Mouse (Mus musculus): ENCODE measurements at regions not wholly inside any gene's neighbourhood (a gene's known extent, or its start where the extent isn't known, plus 50 kb on each side); places are given as distances from the start of the nearest gene placed in this dataset.
"Not testable (repeated sequence)": the region's sequence is repeated elsewhere in the genome, so short reads cannot be mapped to it uniquely, and the experiment has no call there.

DNA sequence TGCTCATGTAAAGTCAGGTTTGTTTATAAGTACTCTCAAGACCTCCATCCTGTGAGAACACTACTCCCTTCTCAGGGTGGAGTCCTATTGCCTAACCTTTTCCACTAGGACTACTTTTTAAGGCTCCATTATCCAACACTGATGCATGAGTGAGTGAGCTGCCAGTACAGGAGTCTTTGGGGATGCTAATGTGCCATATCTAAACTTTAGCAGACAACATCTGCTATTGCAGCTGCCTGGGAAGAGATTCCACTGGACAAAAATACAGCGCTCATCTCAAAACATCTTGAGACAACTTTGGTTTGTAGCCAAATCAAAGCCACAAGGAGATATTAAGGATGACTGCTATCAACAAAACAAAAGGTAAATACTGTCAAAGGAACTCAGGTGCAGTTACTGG, 52.3 kb upstream of the Gm10985 start:
- DNase-seq = no peak
- intact Hi-C loops (cut with DNase I) = no loop called here

DNA sequence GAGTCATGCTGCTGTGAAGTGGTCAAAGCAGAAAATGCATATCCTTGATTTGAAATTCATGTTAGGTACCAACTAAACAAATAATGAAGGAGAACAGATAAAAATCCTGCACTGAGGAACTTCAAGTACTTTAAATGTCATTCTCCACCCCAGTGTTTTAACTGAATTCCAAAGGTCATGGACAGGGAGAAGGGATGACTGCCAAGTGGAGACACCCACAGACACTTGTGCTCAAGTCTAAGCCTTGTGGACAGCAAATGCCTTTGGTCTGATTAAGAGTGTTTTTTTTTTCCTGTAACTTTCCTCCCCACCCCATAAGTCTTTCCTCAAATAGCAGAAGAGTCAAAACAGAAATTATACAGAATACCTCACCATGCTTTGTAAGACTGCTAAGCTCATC, 55.2 kb upstream of the Gm10985 start:
- DNase-seq = no peak
- intact Hi-C loops (cut with DNase I) = no loop called here

DNA sequence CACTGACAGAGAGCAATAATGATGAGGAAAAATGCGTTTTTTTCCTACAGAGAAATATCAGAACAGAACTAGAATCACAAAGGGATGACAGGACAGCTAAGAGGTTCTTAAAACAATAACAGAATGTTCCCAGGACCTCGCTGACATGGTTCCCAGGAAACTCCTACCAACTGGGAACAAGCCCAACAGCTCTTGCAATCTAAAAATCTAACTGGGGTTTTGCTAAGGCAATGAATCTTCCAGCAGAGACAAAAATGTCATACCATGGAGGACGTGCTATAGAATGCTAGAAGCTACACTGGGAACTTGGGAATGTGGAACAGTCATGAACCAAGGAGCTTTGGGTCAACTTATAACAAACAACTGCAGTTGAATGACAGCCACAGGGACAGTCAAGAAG, 59.7 kb upstream of the Gm10985 start:
- no peak for DNase-seq
- intact Hi-C loops (cut with DNase I) = no loop called here

GRCm38 (mm10) chr3:53776668-53777067, 68.2 kb upstream of the Gm10985 start:
- DNase-seq = no peak
- intact Hi-C loops (cut with DNase I) = no loop called here

GRCm38 (mm10) chr3:53767601-53768000, 77.3 kb upstream of the Gm10985 start:
- intact Hi-C loops (cut with DNase I) = no loop called here
- DNase-seq = no peak

DNA sequence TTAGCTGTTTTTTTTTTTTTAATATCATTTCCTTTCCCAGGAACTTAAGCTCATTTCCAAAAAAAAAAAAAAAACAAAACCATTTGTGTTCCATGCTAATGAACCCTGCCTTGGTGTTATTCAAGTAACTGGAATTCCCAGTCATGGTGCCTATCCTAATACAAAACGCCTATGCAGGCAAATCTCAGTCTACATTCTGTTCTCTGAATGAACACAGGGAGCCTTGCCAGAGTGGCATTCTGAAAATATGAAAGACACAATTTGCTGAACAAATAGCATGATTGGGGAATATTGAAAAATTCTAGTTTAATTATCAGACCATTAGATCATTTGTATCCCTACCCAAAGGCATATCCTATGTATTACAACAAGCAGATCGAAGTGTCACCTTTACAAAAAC, 80.9 kb upstream of the Gm10985 start:
- intact Hi-C loops (cut with DNase I) = no loop called here
- DNase-seq = no peak

- DNase-seq = no peak
These were observed 83.3 kb upstream of the Gm10985 start for GRCm38 (mm10) chr3:53761514-53762075.

GRCm38 (mm10) chr3:53756115-53756853, 88.6 kb upstream of the Gm10985 start:
- no peak for DNase-seq
- intact Hi-C loops (cut with DNase I) = no loop called here

More at GRCm38 (mm10) chr3:53761514-53762075, 83.3 kb upstream of the Gm10985 start:
- intact Hi-C loops (cut with DNase I) = no loop called here

GRCm38 (mm10) chr3:53737161-53737560, 80.0 kb upstream of the Frem2 start:
- intact Hi-C loops (cut with DNase I) = loop anchor here (5.0 to 10.0 kb wide), 2 partner anchors 420 to 948 kb away; partner anchors contain the start of gene Trpc4
- no peak for DNase-seq

DNA sequence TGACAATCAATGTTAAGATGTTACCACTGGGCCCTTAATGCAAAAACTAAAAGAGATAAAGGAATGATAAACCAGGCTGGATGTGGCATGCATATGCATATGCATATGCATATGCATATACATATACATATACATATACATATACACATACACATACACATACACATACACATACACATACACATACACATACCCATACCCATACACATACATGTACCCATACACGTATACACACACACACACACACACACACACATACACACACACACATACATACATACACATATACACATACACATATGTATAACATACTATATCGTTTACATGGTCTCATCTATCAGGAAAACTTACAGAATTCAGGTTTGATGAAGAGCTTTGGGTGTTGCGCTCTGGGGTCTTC, 78.5 kb upstream of the Frem2 start:
- DNase-seq = not testable (repeated sequence)
- intact Hi-C loops (cut with DNase I) = loop anchor here (2.0 to 10.0 kb wide), 3 partner anchors 422 to 949 kb away; partner anchors contain the start of gene Trpc4

- intact Hi-C loops (cut with DNase I) = loop anchor here (2.0 to 10.0 kb wide), 3 partner anchors 422 to 950 kb away; partner anchors contain the start of gene Trpc4
- DNase-seq = peak in 1 of 2 experiments; percentile 49
These were observed 78.0 kb upstream of the Frem2 start for GRCm38 (mm10) chr3:53735147-53735546.

DNA sequence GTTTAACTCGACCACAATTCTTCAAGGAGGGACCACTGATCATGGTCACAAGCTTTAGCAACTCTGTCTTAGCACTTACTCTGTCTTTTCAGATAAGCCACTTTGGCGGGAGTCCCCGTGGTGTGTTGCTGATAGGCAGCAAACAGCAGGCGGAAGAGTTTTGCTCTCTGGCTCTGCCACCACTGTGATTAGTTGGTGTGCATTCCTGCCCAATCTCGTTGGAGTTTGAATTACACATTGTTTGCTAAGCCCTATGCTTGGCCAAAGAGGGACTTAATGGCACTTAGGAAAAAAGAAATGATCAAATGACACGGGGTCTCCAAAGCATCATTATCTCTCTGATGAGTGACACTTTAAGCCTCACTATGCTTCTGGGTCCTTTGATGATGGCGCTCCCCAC, 73.3 kb upstream of the Frem2 start:
- intact Hi-C loops (cut with DNase I) = loop anchor here (5.0 to 10.0 kb wide), 2 partner anchors 203 to 954 kb away; no protein-coding TSS in a partner anchor
- peak; percentile 11 to 22 for DNase-seq

- intact Hi-C loops (cut with DNase I) = loop anchor here (5.0 to 10.0 kb wide), 4 partner anchors 68 to 955 kb away; no protein-coding TSS in a partner anchor
These were observed 72.7 kb upstream of the Frem2 start for GRCm38 (mm10) chr3:53729810-53730209.

GRCm38 (mm10) chr3:53729131-53729530, 72.0 kb upstream of the Frem2 start:
- intact Hi-C loops (cut with DNase I) = loop anchor here (5.0 kb wide), 2 partner anchors 67 to 137 kb away; no protein-coding TSS in a partner anchor
- DNase-seq = no peak

More at GRCm38 (mm10) chr3:53729810-53730209, 72.7 kb upstream of the Frem2 start:
- DNase-seq = peak; percentile 57 to 75

- no peak for DNase-seq
- intact Hi-C loops (cut with DNase I) = loop anchor here (5.0 kb wide), 2 partner anchors 65 to 135 kb away; no protein-coding TSS in a partner anchor
These were observed 70.6 kb upstream of the Frem2 start for GRCm38 (mm10) chr3:53727737-53728136.

DNA sequence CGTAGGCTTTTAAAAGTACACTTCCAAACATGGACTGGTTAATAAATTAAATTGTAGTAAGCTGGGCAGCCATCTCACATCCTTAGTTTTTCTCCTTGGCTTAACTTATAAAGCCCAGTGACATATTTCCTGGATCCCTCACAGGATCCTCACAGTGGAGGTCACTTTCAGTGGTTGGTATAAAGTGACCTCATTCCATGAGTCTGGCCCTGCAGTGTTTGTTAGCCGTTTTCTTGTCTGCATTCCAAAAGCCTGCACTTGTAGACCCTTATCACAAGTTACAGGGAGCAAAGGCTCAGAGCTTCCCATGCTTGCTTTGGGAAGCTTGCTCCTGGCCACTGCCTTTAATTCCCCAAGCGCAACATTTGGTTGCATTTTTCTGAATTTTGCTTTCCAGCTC, 49.9 kb upstream of the Frem2 start:
- peak; percentile 11 to 33 for DNase-seq

More for the DNA sequence above, 49.9 kb upstream of the Frem2 start:
- intact Hi-C loops (cut with DNase I) = no loop called here

Measured in heart, postnatal 14 days (tissue).